Mouse (Mus musculus): ENCODE measurements around the gene Hbb-bt. TPM values are rescaled to one million over a fixed set of nuclear protein-coding genes. Genes with fewer than 3 reads are reported as not detected.
"Not testable (repeated sequence)": the region's sequence is repeated elsewhere in the genome, so short reads cannot be mapped to it uniquely, and the experiment has no call there.

Gene Hbb-bt
- total RNA-seq, 2 experiments from 2014 or later = not detected

DNA sequence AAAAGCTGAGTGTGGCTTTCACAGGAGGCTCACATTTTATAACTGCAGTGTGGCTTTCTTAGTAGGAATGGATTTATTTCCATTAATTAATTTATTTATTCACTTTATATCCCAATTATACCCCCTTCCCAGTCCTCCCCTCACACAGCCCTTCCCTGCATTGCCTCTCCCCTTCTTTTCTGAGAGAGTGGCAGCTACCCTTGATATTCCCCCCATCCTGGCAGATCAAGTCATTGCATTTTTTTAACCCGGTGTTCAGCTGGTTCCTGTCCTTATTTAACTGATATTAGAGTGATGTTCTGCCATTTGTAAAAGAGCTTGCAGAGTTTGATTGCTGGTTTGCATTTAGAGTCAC is 4.0 kb downstream of the Hbb-bt start:
- ATAC-seq (replicated peaks; ENCODE audit: poor library complexity, severe bottlenecking) = no peak

GRCm38 (mm10) chr7:103808971-103809800 is 4.6 kb downstream of the Hbb-bt start:
- no peak for ATAC-seq (replicated peaks; ENCODE audit: poor library complexity, severe bottlenecking)

GRCm38 (mm10) chr7:103808120-103808519 is 5.7 kb downstream of the Hbb-bt start:
- not testable (repeated sequence) for ATAC-seq (replicated peaks; ENCODE audit: poor library complexity, severe bottlenecking)

DNA sequence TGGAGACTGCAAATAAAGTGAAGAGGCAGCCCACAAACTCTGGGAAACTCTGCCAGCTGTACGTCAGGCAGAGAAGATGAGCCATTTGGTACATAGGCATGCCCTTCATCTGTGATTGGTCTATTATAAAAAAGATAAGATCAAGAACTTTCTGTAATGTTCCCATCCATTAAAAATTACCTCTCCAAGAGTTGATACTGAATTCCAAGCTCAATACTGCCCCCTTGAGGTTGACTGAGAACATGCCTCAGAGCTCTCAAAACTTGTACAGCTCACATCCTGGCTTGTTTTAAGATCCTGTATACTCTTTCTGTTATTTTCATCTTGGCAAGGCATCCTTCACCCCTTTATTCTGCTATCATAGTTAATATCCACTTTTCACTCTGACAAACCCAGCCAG is 6.9 kb downstream of the Hbb-bt start:
- peak; percentile 82 for ATAC-seq (replicated peaks; ENCODE audit: poor library complexity, severe bottlenecking)

DNA sequence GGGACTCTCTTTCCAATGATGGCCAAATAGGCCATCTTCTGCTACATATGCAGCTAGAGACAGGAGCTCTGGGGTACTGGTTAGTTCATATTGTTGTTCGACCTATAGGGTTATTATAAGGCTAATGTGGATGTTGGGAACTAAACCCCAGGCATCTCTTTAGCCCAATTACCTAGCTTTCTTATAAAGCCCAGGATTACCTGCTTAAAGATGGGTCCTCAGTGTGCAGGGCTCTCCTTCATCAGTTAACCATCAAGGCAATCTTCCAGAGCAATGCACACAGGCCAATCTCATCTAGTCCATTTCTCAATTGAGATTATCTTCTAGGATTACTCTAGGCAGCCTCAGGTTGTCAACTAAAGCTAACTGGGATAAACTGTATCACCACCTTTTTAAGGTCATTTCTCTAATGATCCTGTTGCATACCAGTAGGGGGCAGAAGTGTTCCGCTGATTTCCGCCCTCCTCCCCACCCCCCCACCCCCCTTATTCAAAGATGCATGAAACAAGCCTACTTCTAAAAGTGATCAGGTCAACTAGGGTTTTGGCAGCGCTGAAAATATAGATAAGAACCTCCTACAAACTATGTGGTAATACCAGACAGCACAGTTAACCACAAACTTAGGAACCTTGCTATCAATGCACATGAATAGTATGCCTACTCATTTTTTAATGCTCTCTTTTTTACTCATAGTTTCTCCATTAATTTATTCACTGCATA is 21.0 kb downstream of the Hbb-bt start:
- ATAC-seq (replicated peaks; ENCODE audit: poor library complexity, severe bottlenecking) = peak; percentile 83

DNA sequence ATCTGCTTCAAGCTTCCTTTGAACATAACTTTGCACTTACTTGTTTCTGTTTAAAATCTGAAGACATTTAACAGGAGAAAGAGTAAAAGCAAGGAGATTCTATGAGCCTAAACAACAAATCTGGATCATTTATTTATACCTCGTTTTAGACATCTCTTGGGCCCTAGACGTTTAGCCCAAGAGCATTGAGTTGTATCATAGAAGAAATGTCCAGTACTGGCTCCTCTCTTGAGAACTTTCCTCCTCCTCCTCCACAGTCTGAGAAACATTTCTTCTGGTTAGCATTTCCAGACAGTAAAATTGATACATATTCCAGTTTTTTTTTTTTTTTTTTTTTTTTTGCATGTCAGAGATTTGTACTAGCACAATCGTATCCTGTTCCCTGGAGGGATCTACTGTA is 22.1 kb downstream of the Hbb-bt start, which contains the start of gene Olfr67:
Olfr67 (minus strand) TSS at position 101 of the 400 bp plus-strand sequence.
- ATAC-seq (replicated peaks; ENCODE audit: poor library complexity, severe bottlenecking) = no peak

DNA sequence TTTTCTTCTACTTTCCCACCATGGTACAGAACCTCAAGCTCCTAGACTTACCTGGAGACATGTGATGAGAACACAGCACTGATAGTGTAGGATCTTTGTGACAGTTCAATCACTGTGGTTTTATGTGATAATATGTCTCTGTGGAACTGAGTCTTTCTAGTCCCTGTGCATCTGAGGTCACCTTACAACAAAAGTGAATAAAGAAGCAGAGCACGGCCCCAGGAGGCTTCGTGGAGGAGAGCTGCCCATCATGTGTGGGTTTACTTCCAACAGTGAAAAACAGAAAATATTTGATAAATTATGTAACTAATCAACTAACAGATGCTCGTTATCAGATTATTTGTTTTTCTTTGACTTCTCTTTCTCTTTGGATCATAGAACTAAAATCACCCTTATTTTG is 34.2 kb downstream of the Hbb-bt start, which contains the start of gene Olfr68:
Olfr68 (minus strand) TSS at position 101 of the 400 bp plus-strand sequence.
- no peak for ATAC-seq (replicated peaks; ENCODE audit: poor library complexity, severe bottlenecking)

GRCm38 (mm10) chr7:103777652-103778051 is 36.1 kb downstream of the Hbb-bt start:
- ATAC-seq (replicated peaks; ENCODE audit: poor library complexity, severe bottlenecking) = not testable (repeated sequence)

- ATAC-seq (replicated peaks; ENCODE audit: poor library complexity, severe bottlenecking) = no peak
Measured at GRCm38 (mm10) chr7:103771494-103771893, 42.3 kb downstream of the Hbb-bt start, which contains the start of gene Olfr69. Gene Olfr69, minus strand, starts transcription at chr7:103771594.

- ATAC-seq (replicated peaks; ENCODE audit: poor library complexity, severe bottlenecking) = not testable (repeated sequence)
Measured at GRCm38 (mm10) chr7:103767687-103768086, 46.1 kb downstream of the Hbb-bt start.

Other genes with a start within 250 kb of the Hbb-bt start
Only the 30 nearest of the 33 such genes appear.
- not detected in 2 replicates for gene Olfr618, start 223.9 kb downstream of the Hbb-bt start, total RNA-seq (2014; fragmentation: Nextera tagmentation)
- not detected in 2 replicates for gene Olfr618, start 223.9 kb downstream of the Hbb-bt start, total RNA-seq (2017)
- gene Olfr619, start 213.4 kb downstream of the Hbb-bt start, total RNA-seq (2014; fragmentation: Nextera tagmentation) = not detected in 2 replicates
- not detected in 2 replicates for gene Olfr619, start 213.4 kb downstream of the Hbb-bt start, total RNA-seq (2017)
- not detected in 2 replicates for gene Olfr620, start 201.5 kb downstream of the Hbb-bt start, total RNA-seq (2014; fragmentation: Nextera tagmentation)
- not detected in 2 replicates for gene Olfr620, start 201.5 kb downstream of the Hbb-bt start, total RNA-seq (2017)
- gene Olfr622, start 171.3 kb downstream of the Hbb-bt start, total RNA-seq (2014; fragmentation: Nextera tagmentation) = not detected in 2 replicates
- gene Olfr622, start 171.3 kb downstream of the Hbb-bt start, total RNA-seq (2017) = not detected in 2 replicates
- gene Olfr623, start 150.3 kb downstream of the Hbb-bt start, total RNA-seq (2014; fragmentation: Nextera tagmentation) = not detected in 2 replicates
- not detected in 2 replicates for gene Olfr623, start 150.3 kb downstream of the Hbb-bt start, total RNA-seq (2017)
- not detected in 2 replicates for gene Olfr624, start 142.8 kb downstream of the Hbb-bt start, total RNA-seq (2014; fragmentation: Nextera tagmentation)
- gene Olfr624, start 142.8 kb downstream of the Hbb-bt start, total RNA-seq (2017) = not detected in 2 replicates
- not detected in 2 replicates for gene Olfr625-ps1, start 131.3 kb downstream of the Hbb-bt start, total RNA-seq (2014; fragmentation: Nextera tagmentation)
- not detected in 2 replicates for gene Olfr625-ps1, start 131.3 kb downstream of the Hbb-bt start, total RNA-seq (2017)
- not detected in 2 replicates for gene Olfr243, start 99.3 kb downstream of the Hbb-bt start, total RNA-seq (2014; fragmentation: Nextera tagmentation)
- gene Olfr243, start 99.3 kb downstream of the Hbb-bt start, total RNA-seq (2017) = not detected in 2 replicates
- gene Olfr628, start 83.6 kb downstream of the Hbb-bt start, total RNA-seq (2014; fragmentation: Nextera tagmentation) = not detected in 2 replicates
- not detected in 2 replicates for gene Olfr628, start 83.6 kb downstream of the Hbb-bt start, total RNA-seq (2017)
- gene Olfr629, start 69.1 kb downstream of the Hbb-bt start, total RNA-seq (2014; fragmentation: Nextera tagmentation) = not detected in 2 replicates
- gene Olfr629, start 69.1 kb downstream of the Hbb-bt start, total RNA-seq (2017) = not detected in 2 replicates
- not detected in 2 replicates for gene Olfr630, start 56.7 kb downstream of the Hbb-bt start, total RNA-seq (2014; fragmentation: Nextera tagmentation)
- not detected in 2 replicates for gene Olfr630, start 56.7 kb downstream of the Hbb-bt start, total RNA-seq (2017)
- not detected in 2 replicates for gene Olfr69, start 42.4 kb downstream of the Hbb-bt start, total RNA-seq (2014; fragmentation: Nextera tagmentation)
- gene Olfr69, start 42.4 kb downstream of the Hbb-bt start, total RNA-seq (2017) = not detected in 2 replicates
- not detected in 2 replicates for gene Olfr68, start 34.3 kb downstream of the Hbb-bt start, total RNA-seq (2014; fragmentation: Nextera tagmentation)
- not detected in 2 replicates for gene Olfr68, start 34.3 kb downstream of the Hbb-bt start, total RNA-seq (2017)
- not detected in 2 replicates for gene Olfr67, start 22.2 kb downstream of the Hbb-bt start, total RNA-seq (2014; fragmentation: Nextera tagmentation)
- not detected in 2 replicates for gene Olfr67, start 22.2 kb downstream of the Hbb-bt start, total RNA-seq (2017)
- not detected in 2 replicates for gene Hbb-bs, start 14.1 kb upstream of the Hbb-bt start, total RNA-seq (2014; fragmentation: Nextera tagmentation)
- 1.6 and 5.2 TPM in 2 replicates for gene Hbb-bs, start 14.1 kb upstream of the Hbb-bt start, total RNA-seq (2017)
- not detected in 2 replicates for gene Hbb-bh2, start 26.5 kb upstream of the Hbb-bt start, total RNA-seq (2014; fragmentation: Nextera tagmentation)
- not detected in 2 replicates for gene Hbb-bh2, start 26.5 kb upstream of the Hbb-bt start, total RNA-seq (2017)
- not detected in 2 replicates for gene Hbb-bh1, start 29.2 kb upstream of the Hbb-bt start, total RNA-seq (2014; fragmentation: Nextera tagmentation)
- gene Hbb-bh1, start 29.2 kb upstream of the Hbb-bt start, total RNA-seq (2017) = not detected in 2 replicates
- gene Hbb-y, start 39.2 kb upstream of the Hbb-bt start, total RNA-seq (2014; fragmentation: Nextera tagmentation) = not detected in 2 replicates
- not detected in 2 replicates for gene Hbb-y, start 39.2 kb upstream of the Hbb-bt start, total RNA-seq (2017)
- not detected in 2 replicates for gene Olfr66, start 72.3 kb upstream of the Hbb-bt start, total RNA-seq (2014; fragmentation: Nextera tagmentation)
- gene Olfr66, start 72.3 kb upstream of the Hbb-bt start, total RNA-seq (2017) = not detected in 2 replicates
- not detected in 2 replicates for gene Olfr64, start 80.5 kb upstream of the Hbb-bt start, total RNA-seq (2014; fragmentation: Nextera tagmentation)
- not detected in 2 replicates for gene Olfr64, start 80.5 kb upstream of the Hbb-bt start, total RNA-seq (2017)
- not detected in 2 replicates for gene Olfr65, start 89.5 kb upstream of the Hbb-bt start, total RNA-seq (2014; fragmentation: Nextera tagmentation)
- not detected in 2 replicates for gene Olfr65, start 89.5 kb upstream of the Hbb-bt start, total RNA-seq (2017)
- not detected in 2 replicates for gene Olfr631, start 114.8 kb upstream of the Hbb-bt start, total RNA-seq (2014; fragmentation: Nextera tagmentation)
- not detected in 2 replicates for gene Olfr631, start 114.8 kb upstream of the Hbb-bt start, total RNA-seq (2017)
- gene Olfr632, start 120.4 kb upstream of the Hbb-bt start, total RNA-seq (2014; fragmentation: Nextera tagmentation) = not detected in 2 replicates
- gene Olfr632, start 120.4 kb upstream of the Hbb-bt start, total RNA-seq (2017) = not detected in 2 replicates
- not detected in 2 replicates for gene Olfr633, start 130.4 kb upstream of the Hbb-bt start, total RNA-seq (2014; fragmentation: Nextera tagmentation)
- not detected in 2 replicates for gene Olfr633, start 130.4 kb upstream of the Hbb-bt start, total RNA-seq (2017)
- not detected in 2 replicates for gene Olfr635, start 157.2 kb upstream of the Hbb-bt start, total RNA-seq (2014; fragmentation: Nextera tagmentation)
- not detected in 2 replicates for gene Olfr635, start 157.2 kb upstream of the Hbb-bt start, total RNA-seq (2017)
- gene Olfr638, start 184.8 kb upstream of the Hbb-bt start, total RNA-seq (2014; fragmentation: Nextera tagmentation) = not detected in 2 replicates
- gene Olfr638, start 184.8 kb upstream of the Hbb-bt start, total RNA-seq (2017) = not detected in 2 replicates
- gene Olfr639, start 203.3 kb upstream of the Hbb-bt start, total RNA-seq (2014; fragmentation: Nextera tagmentation) = not detected in 2 replicates
- gene Olfr639, start 203.3 kb upstream of the Hbb-bt start, total RNA-seq (2017) = not detected in 2 replicates
- not detected in 2 replicates for gene Olfr640, start 211.6 kb upstream of the Hbb-bt start, total RNA-seq (2014; fragmentation: Nextera tagmentation)
- gene Olfr640, start 211.6 kb upstream of the Hbb-bt start, total RNA-seq (2017) = not detected in 2 replicates
- not detected in 2 replicates for gene Olfr641, start 221.4 kb upstream of the Hbb-bt start, total RNA-seq (2014; fragmentation: Nextera tagmentation)
- gene Olfr641, start 221.4 kb upstream of the Hbb-bt start, total RNA-seq (2017) = not detected in 2 replicates
- not detected in 2 replicates for gene Olfr642, start 238.7 kb upstream of the Hbb-bt start, total RNA-seq (2014; fragmentation: Nextera tagmentation)
- gene Olfr642, start 238.7 kb upstream of the Hbb-bt start, total RNA-seq (2017) = not detected in 2 replicates